Mouse (Mus musculus) embryonic fibroblast, embryonic 13.5 days (primary cell): Measurements from ENCODE around the gene Slc36a4. TPM values are rescaled to one million over a fixed set of nuclear protein-coding genes. Genes with fewer than 3 reads are reported as not detected.

ENCODE experiments used
- H3K27ac ChIP-seq: 2 replicates; pipeline ENCODE4 v1.5.1; 2012; ENCODE audit warnings: low read length, control low read depth, inconsistent platforms; ENCODE audit not compliant: insufficient read depth
- H3K4me1 ChIP-seq: 2 replicates; pipeline ENCODE4 v1.6.1; 2011; ENCODE audit warnings: low read length; ENCODE audit not compliant: control insufficient read depth, insufficient read depth
- H3K4me3 ChIP-seq: 2 replicates; pipeline ENCODE4 v1.5.1; 2011; ENCODE audit warnings: mild to moderate bottlenecking, control low read depth, low read length; ENCODE audit not compliant: insufficient read depth
- CTCF ChIP-seq: IDR thresholded peaks from 2 replicates; pipeline ENCODE4 v1.5.1; 2011; ENCODE audit warnings: mild to moderate bottlenecking, control low read depth, low read length, moderate library complexity, borderline replicate concordance; ENCODE audit not compliant: insufficient read depth
- POLR2A ChIP-seq: IDR thresholded peaks from 2 replicates; pipeline ENCODE4 v1.6.1; 2011; ENCODE audit warnings: low read depth, mild to moderate bottlenecking, control low read depth, low read length, moderate library complexity
- polyA plus RNA-seq: library from polyadenylated mRNA; stranded (reverse); fragments of >200 nt; gene quantifications from 2 replicates; pipeline ENCODE4 v1.2.4, GENCODE M21; 2011; ENCODE audit warnings: low read depth; ENCODE audit not compliant: missing spikeins, insufficient read length

Slc36a4 gene
- polyA plus RNA-seq, result 20.2 and 23.8 TPM in 2 replicates

GRCm38 (mm10) chr9:15709599-15710381 is at the start of gene Slc36a4:
Gene Slc36a4, plus strand, starts transcription at chr9:15709738.
- no peaks in the 10 kb centered on the region for H3K4me1 ChIP-seq
- TF ChIP-seq POLR2A (peak; percentile 84), CTCF (no peak)
- H3K4me3 ChIP-seq, result peak within 1 kb of the TSS; percentile 49
- 0 out of 2 replicates have a peak within 1 kb of the TSS, but pooled peaks have one; percentile 4 for H3K27ac ChIP-seq

- Histone ChIP-seq H3K27ac (no peak overlapping the region), H3K4me3 (no peak overlapping the region), H3K4me1 (no peaks in the 10 kb centered on the region)
- no peak for TF ChIP-seq CTCF
Measured at GRCm38 (mm10) chr9:15664606-15665005, 44.9 kb upstream of the Slc36a4 start.

- TF ChIP-seq CTCF, result no peak
- TF ChIP-seq POLR2A, result no peak
- no peak overlapping the region for H3K4me3 ChIP-seq
- no peak overlapping the region for H3K27ac ChIP-seq
- no peaks in the 10 kb centered on the region for H3K4me1 ChIP-seq
Measured at GRCm38 (mm10) chr9:15669452-15669851, 40.1 kb upstream of the Slc36a4 start.

GRCm38 (mm10) chr9:15670002-15670527 is 39.5 kb upstream of the Slc36a4 start:
- no peak for TF ChIP-seq CTCF
- no peak for TF ChIP-seq POLR2A
- no peak overlapping the region for H3K4me3 ChIP-seq
- H3K27ac ChIP-seq, result no peak overlapping the region
- H3K4me1 ChIP-seq, result no peaks in the 10 kb centered on the region

GRCm38 (mm10) chr9:15672251-15672650 is 37.3 kb upstream of the Slc36a4 start:
- H3K4me1 ChIP-seq, result no peaks in the 10 kb centered on the region
- no peak overlapping the region for H3K4me3 ChIP-seq
- no peak overlapping the region for H3K27ac ChIP-seq
- TF ChIP-seq POLR2A (no peak), CTCF (no peak)

GRCm38 (mm10) chr9:15681855-15682466 is 27.6 kb upstream of the Slc36a4 start:
- Histone ChIP-seq H3K27ac (no peak overlapping the region), H3K4me1 (no peaks in the 10 kb centered on the region), H3K4me3 (no peak overlapping the region)
- peak; percentile 93 for TF ChIP-seq CTCF
- no peak for TF ChIP-seq POLR2A

- no peak overlapping the region for H3K27ac ChIP-seq
- H3K4me1 ChIP-seq, result no peaks in the 10 kb centered on the region
- H3K4me3 ChIP-seq, result no peak overlapping the region
- TF ChIP-seq POLR2A (no peak), CTCF (peak; percentile 27; the same call in 1 of the 2 replicates)
Measured at GRCm38 (mm10) chr9:15685215-15685614, 24.3 kb upstream of the Slc36a4 start.

GRCm38 (mm10) chr9:15687358-15687757 is 22.2 kb upstream of the Slc36a4 start:
- Histone ChIP-seq H3K4me1 (no peaks in the 10 kb centered on the region), H3K4me3 (no peak overlapping the region), H3K27ac (no peak overlapping the region)
- TF ChIP-seq CTCF (no peak), POLR2A (no peak)

- no peak for TF ChIP-seq CTCF
- no peak for TF ChIP-seq POLR2A
- Histone ChIP-seq H3K4me3 (no peak overlapping the region), H3K27ac (no peak overlapping the region), H3K4me1 (no peaks in the 10 kb centered on the region)
Measured at GRCm38 (mm10) chr9:15693847-15694246, 15.7 kb upstream of the Slc36a4 start.

- Histone ChIP-seq H3K4me1 (no peaks in the 10 kb centered on the region), H3K27ac (no peak overlapping the region), H3K4me3 (no peak overlapping the region)
- TF ChIP-seq POLR2A (no peak), CTCF (no peak)
Measured at GRCm38 (mm10) chr9:15694989-15695388, 14.5 kb upstream of the Slc36a4 start.
